ENCODE assay signal across 10 mouse cellular contexts in genomic region chr6:135559501-135559907, GRCm38 (mm10).
DNase-seq lines count a peak whose midpoint lies in the region; ATAC-seq and TF ChIP-seq lines count a peak whose summit lies in the region.
"Had no signal": no experiment of that assay in that cellular context is flagged by ENCODE, and none has a peak within 500 bp of the region (broad histone marks: within the 10 kb centered on the region; RNA-seq: fewer than 3 reads in every experiment).

No protein-coding gene starts in this region.

- no peak overlapping the region; the same call in 1 of the 2 replicates for H3K27ac ChIP-seq in liver, adult 2 months (replicated peaks; ENCODE audit: insufficient read depth, low read depth, low read length)
- no peak overlapping the region for H3K27ac ChIP-seq in liver, embryonic 12.5 days
- peak overlapping the region; percentile 80 for H3K27ac ChIP-seq in forebrain, embryonic 13.5 days

- peak; percentile 96 for DNase-seq in liver, adult 2 months (ENCODE audit: extremely low read depth, low read depth, low spot score)
- peak; percentile 90 to 94 for DNase-seq in heart, postnatal 10 days
- peak; percentile 92 to 95 for DNase-seq in kidney, postnatal 4 days
- peak; percentile 64 for DNase-seq in lung, adult 2 months
- peak; percentile 81 for DNase-seq in right cerebral cortex, postnatal 14 days
- no peak for DNase-seq in embryo, embryonic 11 days

- no peak for TF ChIP-seq POLR2A in liver, adult 2 months (IDR thresholded peaks at IDR 0.05; ENCODE audit: extremely low read depth, insufficient read depth, low read length)
- no peak for TF ChIP-seq POLR2A in lung, adult 2 months (IDR thresholded peaks at IDR 0.05; ENCODE audit: borderline replicate concordance, extremely low read depth, low read depth, low read length)

- H3K4me3 ChIP-seq in liver, adult 2 months (ENCODE audit: insufficient read depth, low read depth, low read length) = no peak overlapping the region
- no peak overlapping the region for H3K4me3 ChIP-seq in liver, embryonic 12.5 days
- no peak overlapping the region for H3K4me3 ChIP-seq in forebrain, embryonic 13.5 days
- no peak overlapping the region for H3K4me3 ChIP-seq in lung, adult 2 months (replicated peaks; ENCODE audit: extremely low read depth, low read depth, low read length)
- H3K4me3 ChIP-seq: erythroblast, embryonic 14.5 days had no signal

- no peaks in the 10 kb centered on the region for H3K9me3 ChIP-seq in liver, embryonic 12.5 days (replicated peaks)
- H3K9me3 ChIP-seq in forebrain, embryonic 13.5 days (replicated peaks) = no peaks in the 10 kb centered on the region

- peaks cover 7% of the 10 kb centered on the region for H3K4me1 ChIP-seq in liver, adult 2 months (ENCODE audit: control insufficient read depth, insufficient read depth, low read length)
- H3K4me1 ChIP-seq in liver, embryonic 12.5 days = no peaks in the 10 kb centered on the region
- peaks cover 29% of the 10 kb centered on the region for H3K4me1 ChIP-seq in forebrain, embryonic 13.5 days
- H3K4me1 ChIP-seq in lung, adult 2 months (ENCODE audit: control insufficient read depth, insufficient read depth, low read length) = no peaks in the 10 kb centered on the region

- H3K9ac ChIP-seq in liver, adult 2 months (ENCODE audit: low read depth, low read length) = no peak overlapping the region
- no peak overlapping the region for H3K9ac ChIP-seq in liver, embryonic 12.5 days
- H3K9ac ChIP-seq in forebrain, embryonic 13.5 days = no peak overlapping the region

- intact Hi-C loops in heart, postnatal 10 days (cut with DNase I) = no loop called here

- TF ChIP-seq CTCF in liver, adult 2 months (IDR thresholded peaks at IDR 0.05; ENCODE audit: low read depth, low read length) = no peak
- TF ChIP-seq CTCF in lung, adult 2 months (IDR thresholded peaks at IDR 0.05; ENCODE audit: insufficient read depth, low read length) = no peak

- no peaks in the 10 kb centered on the region for H3K27me3 ChIP-seq in liver, adult 2 months (ENCODE audit: control insufficient read depth, insufficient read depth, low read length)
- H3K27me3 ChIP-seq in liver, embryonic 12.5 days (replicated peaks) = no peaks in the 10 kb centered on the region
- no peaks in the 10 kb centered on the region for H3K27me3 ChIP-seq in forebrain, embryonic 13.5 days
- H3K27me3 ChIP-seq: CH12.LX had no signal

- no peak for ATAC-seq in liver, embryonic 12.5 days
- ATAC-seq in forebrain, embryonic 13.5 days = peak; percentile 99

- no peaks in the 10 kb centered on the region for H3K79me2 ChIP-seq in liver, adult 2 months (ENCODE audit: control insufficient read depth, insufficient read depth, low read length)

- 17% methylated on average over 5 of the region's 5 CpGs for WGBS in liver, adult 2 months
- WGBS in liver, embryonic 12.5 days (ENCODE audit: insufficient replicate concordance) = 67% methylated on average over 5 of the region's 5 CpGs
- WGBS in forebrain, embryonic 13.5 days = 32% methylated on average over 5 of the region's 5 CpGs
- WGBS in lung, adult 2 months = 23% methylated on average over 5 of the region's 5 CpGs

- no peak overlapping the region for H3K4me2 ChIP-seq in liver, embryonic 12.5 days
- H3K4me2 ChIP-seq in forebrain, embryonic 13.5 days = no peak overlapping the region

- H3K36me3 ChIP-seq in liver, adult 2 months (ENCODE audit: control insufficient read depth, insufficient read depth, low read length) = no peaks in the 10 kb centered on the region
- H3K36me3 ChIP-seq in liver, embryonic 12.5 days = no peaks in the 10 kb centered on the region
- no peaks in the 10 kb centered on the region for H3K36me3 ChIP-seq in forebrain, embryonic 13.5 days (ENCODE audit: poor library complexity, severe bottlenecking)
